Mouse (Mus musculus) activated CD4-positive, CD25-positive, alpha-beta regulatory T cell, adult 9 weeks (primary cell): ENCODE results near the gene Gpr61. TPM values are rescaled to one million over a fixed set of nuclear protein-coding genes. Genes with fewer than 3 reads are reported as not detected.

Source experiments
- polyA plus RNA-seq: library from polyadenylated mRNA; unstranded; fragments of 100-300 nt; shearing (Covaris generic); gene quantifications from one replicate; pipeline ENCODE4 v1.2.1, GENCODE M21; 2017

Gene Gpr61
- not detected for polyA plus RNA-seq

GRCm38 (mm10) chr3:108154656-108155055, at the start of gene Gpr61:
Gpr61 (minus strand) TSS chr3:108154882.

GRCm38 (mm10) chr3:108200329-108201323, 45.9 kb upstream of the Gpr61 start, which contains the start of gene Cyb561d1:
Cyb561d1 (minus strand) TSS chr3:108201212.

DNA sequence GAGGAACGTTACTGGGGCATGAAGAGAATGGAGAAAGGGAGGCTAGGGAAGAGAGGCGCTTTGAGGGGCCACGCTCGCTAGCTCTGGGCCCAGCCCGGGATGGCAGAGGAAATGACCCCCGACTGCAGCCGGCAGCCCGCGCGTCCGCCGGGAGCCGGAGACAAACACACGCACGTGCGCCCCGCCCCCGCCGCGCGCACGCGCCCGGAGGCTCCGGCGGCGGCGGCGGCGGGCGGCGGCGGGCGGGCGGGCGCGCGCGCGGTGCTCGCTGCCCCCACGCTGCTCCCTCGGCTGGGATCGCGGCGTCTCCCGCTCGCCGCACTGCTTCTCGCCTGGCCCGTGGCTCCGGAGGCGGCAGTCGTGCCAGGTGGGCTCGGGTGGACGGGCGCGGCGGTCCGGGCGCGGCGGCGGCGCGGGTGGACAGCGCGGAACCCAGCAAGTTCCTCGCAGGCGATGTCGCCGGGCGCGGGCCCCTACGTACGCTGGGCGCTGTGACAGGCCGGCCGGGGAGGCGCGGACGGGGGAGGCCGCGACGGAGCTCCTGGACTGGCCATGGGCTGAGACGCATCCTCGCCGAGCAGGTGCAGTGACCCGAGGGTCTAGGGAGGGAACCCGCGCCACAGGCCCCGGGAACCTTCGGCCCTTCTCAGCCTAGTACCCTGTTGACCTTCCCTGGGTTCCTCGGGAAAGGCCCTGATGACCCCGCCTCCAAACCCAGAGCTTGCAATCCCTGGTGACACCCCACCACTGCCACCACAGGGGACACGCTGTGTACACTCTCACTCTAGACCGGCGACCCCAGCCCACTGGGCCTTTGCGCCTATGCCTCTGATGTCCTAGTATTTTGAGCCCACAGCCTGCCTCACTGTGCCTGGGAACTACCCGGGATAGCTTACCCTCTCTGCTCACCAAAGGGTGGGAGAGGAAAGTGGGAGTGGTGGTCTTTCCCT, 31.7 kb upstream of the Gpr61 start, which contains the start of gene Amigo1:
TSS of gene Amigo1 (plus strand) at position 238 of the 950 bp plus-strand sequence.

GRCm38 (mm10) chr3:108145534-108146445, 8.9 kb downstream of the Gpr61 start, which contains the start of gene Gnai3:
Gnai3 (minus strand) TSS chr3:108146146.

Other genes with a start within 250 kb of the Gpr61 start
- 1.2 TPM for gene Gstm7, start 223.1 kb downstream of the Gpr61 start, polyA plus RNA-seq
- gene Gstm6, start 211.1 kb downstream of the Gpr61 start, polyA plus RNA-seq: not detected
- gene Gstm3, start 185.6 kb downstream of the Gpr61 start, polyA plus RNA-seq: not detected
- gene Gstm2, start 168.4 kb downstream of the Gpr61 start, polyA plus RNA-seq: not detected
- 2.6 TPM for gene Gstm1, start 136.9 kb downstream of the Gpr61 start, polyA plus RNA-seq
- gene Gstm4, start 110.0 kb downstream of the Gpr61 start, polyA plus RNA-seq: 10.1 TPM
- 58.2 TPM for gene Ampd2, start 68.2 kb downstream of the Gpr61 start, polyA plus RNA-seq
- gene Gnat2, start 62.1 kb downstream of the Gpr61 start, polyA plus RNA-seq: not detected
- gene Gnai3, start 8.7 kb downstream of the Gpr61 start, polyA plus RNA-seq: 204 TPM
- gene Amigo1, start 31.5 kb upstream of the Gpr61 start, polyA plus RNA-seq: 0.56 TPM
- gene Cyb561d1, start 46.3 kb upstream of the Gpr61 start, polyA plus RNA-seq: 25.3 TPM
- 7.8 TPM for gene Atxn7l2, start 56.1 kb upstream of the Gpr61 start, polyA plus RNA-seq
- gene Sypl2, start 71.8 kb upstream of the Gpr61 start, polyA plus RNA-seq: not detected
- gene Psma5, start 102.0 kb upstream of the Gpr61 start, polyA plus RNA-seq: 157 TPM
- 0.10 TPM for gene Sort1, start 129.2 kb upstream of the Gpr61 start, polyA plus RNA-seq
- gene Mybphl, start 210.0 kb upstream of the Gpr61 start, polyA plus RNA-seq: not detected
- gene Psrc1, start 229.0 kb upstream of the Gpr61 start, polyA plus RNA-seq: 2.9 TPM